Mouse (Mus musculus): ENCODE measurements around the gene Ryr1. TPM values are rescaled to one million over a fixed set of nuclear protein-coding genes. Genes with fewer than 3 reads are reported as not detected.

The Ryr1 gene
- polyA plus RNA-seq, 1 experiment = 9.5 TPM

GRCm38 (mm10) chr7:29137429-29137828, 12.4 kb upstream of the Ryr1 start:
- no peak for DNase-seq
- Histone ChIP-seq H3K27me3 (ENCODE audit: control insufficient read depth, insufficient read depth, low read length) (peaks cover 2% of the 10 kb centered on the region; the same call in 1 of the 2 replicates), H3K27ac (ENCODE audit: insufficient read depth, low read length) (no peak overlapping the region), H3K4me1 (ENCODE audit: control insufficient read depth, insufficient read depth, low read length) (no peaks in the 10 kb centered on the region), H3K4me3 (replicated peaks; ENCODE audit: insufficient read depth, low read depth, low read length) (no peak overlapping the region)
- WGBS = 37% methylated on average over 16 of the region's 16 CpGs
- TF ChIP-seq CTCF (IDR thresholded peaks at IDR 0.05; ENCODE audit: borderline replicate concordance, insufficient read depth, low read depth, low read length) (no peak), POLR2A (IDR thresholded peaks at IDR 0.05; ENCODE audit: borderline replicate concordance, insufficient read depth, low read length) (no peak)

GRCm38 (mm10) chr7:29134693-29135386, 9.9 kb upstream of the Ryr1 start, which contains the start of gene Rasgrp4:
TSS of gene Rasgrp4 (plus strand) at chr7:29134851.
- H3K27ac ChIP-seq (ENCODE audit: insufficient read depth, low read length) = no peak within 1 kb of the TSS
- TF ChIP-seq CTCF (IDR thresholded peaks at IDR 0.05; ENCODE audit: borderline replicate concordance, insufficient read depth, low read depth, low read length) (no peak), POLR2A (IDR thresholded peaks at IDR 0.05; ENCODE audit: borderline replicate concordance, insufficient read depth, low read length) (no peak)
- DNase-seq = no peak
- no peak within 1 kb of the TSS for H3K4me3 ChIP-seq (replicated peaks; ENCODE audit: insufficient read depth, low read depth, low read length)
- H3K27me3 ChIP-seq (ENCODE audit: control insufficient read depth, insufficient read depth, low read length) = peaks cover 2% of the 10 kb centered on the region; the same call in 1 of the 2 replicates
- WGBS = 0% methylated on average over 12 of the region's 20 CpGs
- H3K4me1 ChIP-seq (ENCODE audit: control insufficient read depth, insufficient read depth, low read length) = no peaks in the 10 kb centered on the region

- Histone ChIP-seq H3K4me1 (ENCODE audit: control insufficient read depth, insufficient read depth, low read length) (no peaks in the 10 kb centered on the region), H3K4me3 (replicated peaks; ENCODE audit: insufficient read depth, low read depth, low read length) (no peak overlapping the region), H3K27ac (ENCODE audit: insufficient read depth, low read length) (no peak overlapping the region), H3K27me3 (ENCODE audit: control insufficient read depth, insufficient read depth, low read length) (peaks cover 2% of the 10 kb centered on the region; the same call in 1 of the 2 replicates)
- TF ChIP-seq CTCF (IDR thresholded peaks at IDR 0.05; ENCODE audit: borderline replicate concordance, insufficient read depth, low read depth, low read length) (no peak), POLR2A (IDR thresholded peaks at IDR 0.05; ENCODE audit: borderline replicate concordance, insufficient read depth, low read length) (no peak)
- DNase-seq = no peak
- 21% methylated on average over 4 of the region's 4 CpGs for WGBS
Observed at GRCm38 (mm10) chr7:29134230-29134629, 9.3 kb upstream of the Ryr1 start.

- Histone ChIP-seq H3K4me1 (ENCODE audit: control insufficient read depth, insufficient read depth, low read length) (0 out of 2 replicates have a peak, but pooled peaks cover 2% of the 10 kb centered on the region), H3K27me3 (ENCODE audit: control insufficient read depth, insufficient read depth, low read length) (peaks cover 3% of the 10 kb centered on the region; the same call in 1 of the 2 replicates), H3K4me3 (replicated peaks; ENCODE audit: insufficient read depth, low read depth, low read length) (no peak overlapping the region), H3K27ac (ENCODE audit: insufficient read depth, low read length) (no peak overlapping the region)
- WGBS = 70% methylated on average over 2 of the region's 2 CpGs
- DNase-seq = no peak
- no peak for TF ChIP-seq POLR2A (IDR thresholded peaks at IDR 0.05; ENCODE audit: borderline replicate concordance, insufficient read depth, low read length)
- TF ChIP-seq CTCF (IDR thresholded peaks at IDR 0.05; ENCODE audit: borderline replicate concordance, insufficient read depth, low read depth, low read length) = peak; percentile 33; the same call in 1 of the 2 replicates
Observed at GRCm38 (mm10) chr7:29128725-29129124, 3.7 kb upstream of the Ryr1 start.

DNA sequence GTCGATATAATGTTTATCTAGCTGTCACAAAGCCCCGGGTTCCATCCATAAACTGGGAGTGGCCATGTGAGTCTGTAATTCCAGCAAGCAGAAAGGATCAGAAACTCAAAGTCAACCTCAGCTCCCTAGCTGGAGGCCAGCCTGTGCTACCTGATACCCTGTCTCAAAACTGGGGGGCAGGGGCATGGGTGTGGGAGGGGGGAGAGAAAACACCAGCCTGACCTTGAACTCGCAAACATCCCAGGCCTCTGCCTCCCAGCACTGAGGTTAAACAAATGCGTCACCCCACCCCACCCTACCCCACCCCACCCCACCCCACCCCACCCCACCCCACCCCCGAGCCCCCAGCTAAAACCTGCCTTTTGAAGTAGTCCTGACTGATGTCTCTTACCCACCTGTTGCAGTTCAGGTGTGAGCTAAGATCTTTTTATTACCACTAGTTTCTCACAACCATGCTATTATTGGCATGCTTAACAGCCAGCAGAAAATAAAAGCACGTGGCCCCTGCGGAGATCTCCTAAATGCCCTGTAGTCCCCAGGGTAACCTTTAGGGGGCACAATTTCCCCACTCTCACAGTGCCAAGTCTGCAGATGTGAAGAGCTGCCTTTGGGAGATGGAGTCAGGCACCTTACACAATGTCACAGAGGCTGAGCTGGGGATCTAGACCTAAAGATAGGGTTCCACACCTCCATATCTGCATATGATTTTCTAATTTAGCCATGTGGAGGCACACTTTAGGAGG, 1.4 kb upstream of the Ryr1 start:
- WGBS = 40% methylated on average over 7 of the region's 7 CpGs
- H3K4me1 ChIP-seq (ENCODE audit: control insufficient read depth, insufficient read depth, low read length) = 0 out of 2 replicates have a peak, but pooled peaks cover 2% of the 10 kb centered on the region
- no peak overlapping the region for H3K4me3 ChIP-seq (replicated peaks; ENCODE audit: insufficient read depth, low read depth, low read length)
- no peak for TF ChIP-seq POLR2A (IDR thresholded peaks at IDR 0.05; ENCODE audit: borderline replicate concordance, insufficient read depth, low read length)
- peak; percentile 41; the same call in 1 of the 2 replicates for TF ChIP-seq CTCF (IDR thresholded peaks at IDR 0.05; ENCODE audit: borderline replicate concordance, insufficient read depth, low read depth, low read length)
- no peak overlapping the region for H3K27ac ChIP-seq (ENCODE audit: insufficient read depth, low read length)
- peaks cover 3% of the 10 kb centered on the region; the same call in 1 of the 2 replicates for H3K27me3 ChIP-seq (ENCODE audit: control insufficient read depth, insufficient read depth, low read length)
- peak; percentile 21 to 51 for DNase-seq

- no peak overlapping the region for H3K27ac ChIP-seq (ENCODE audit: insufficient read depth, low read length)
- no peak for TF ChIP-seq POLR2A (IDR thresholded peaks at IDR 0.05; ENCODE audit: borderline replicate concordance, insufficient read depth, low read length)
- TF ChIP-seq CTCF (IDR thresholded peaks at IDR 0.05; ENCODE audit: borderline replicate concordance, insufficient read depth, low read depth, low read length) = no peak
- H3K4me1 ChIP-seq (ENCODE audit: control insufficient read depth, insufficient read depth, low read length) = 0 out of 2 replicates have a peak, but pooled peaks cover 2% of the 10 kb centered on the region
- no peak for DNase-seq
- 52% methylated on average over 5 of the region's 5 CpGs for WGBS
- H3K27me3 ChIP-seq (ENCODE audit: control insufficient read depth, insufficient read depth, low read length) = peaks cover 3% of the 10 kb centered on the region; the same call in 1 of the 2 replicates
- H3K4me3 ChIP-seq (replicated peaks; ENCODE audit: insufficient read depth, low read depth, low read length) = no peak overlapping the region
Observed at GRCm38 (mm10) chr7:29123531-29124358, 1.2 kb downstream of the Ryr1 start.

GRCm38 (mm10) chr7:29122821-29123220, 2.2 kb downstream of the Ryr1 start:
- 92% methylated on average over 9 of the region's 9 CpGs for WGBS
- peaks cover 3% of the 10 kb centered on the region; the same call in 1 of the 2 replicates for H3K27me3 ChIP-seq (ENCODE audit: control insufficient read depth, insufficient read depth, low read length)
- TF ChIP-seq CTCF (IDR thresholded peaks at IDR 0.05; ENCODE audit: borderline replicate concordance, insufficient read depth, low read depth, low read length) (no peak), POLR2A (IDR thresholded peaks at IDR 0.05; ENCODE audit: borderline replicate concordance, insufficient read depth, low read length) (no peak)
- no peak overlapping the region for H3K4me3 ChIP-seq (replicated peaks; ENCODE audit: insufficient read depth, low read depth, low read length)
- H3K4me1 ChIP-seq (ENCODE audit: control insufficient read depth, insufficient read depth, low read length) = 0 out of 2 replicates have a peak, but pooled peaks cover 2% of the 10 kb centered on the region
- DNase-seq = no peak
- no peak overlapping the region for H3K27ac ChIP-seq (ENCODE audit: insufficient read depth, low read length)
